Mouse (Mus musculus): ENCODE results near the gene Haus7.

DNA sequence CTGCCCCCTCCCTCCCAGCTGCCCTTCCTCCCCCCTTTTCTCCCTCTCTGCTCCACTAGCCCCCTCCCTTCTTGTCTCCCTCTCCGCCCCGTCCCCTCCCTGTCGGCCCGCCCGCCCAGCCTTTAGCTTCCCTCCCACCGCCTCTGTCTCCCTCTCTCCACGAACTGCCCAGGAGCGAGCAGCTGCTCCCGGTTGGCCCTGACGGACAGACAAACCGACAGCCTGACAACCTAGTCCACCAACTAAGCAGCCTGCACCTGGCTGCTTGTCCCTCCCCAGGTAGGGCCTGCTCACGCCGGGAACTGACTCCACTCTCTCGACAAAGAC is 24.6 kb upstream of the Haus7 start, which contains the start of gene Bgn:
- TF ChIP-seq POLR2A (IDR thresholded peaks at IDR 0.05; ENCODE audit: insufficient read depth, low read depth, low read length) (no peak), CTCF (IDR thresholded peaks at IDR 0.05; ENCODE audit: insufficient read depth, low read depth, low read length) (no peak)
